Mouse (Mus musculus) C2C12 (cell line): ENCODE data around the gene F10. TPM values are rescaled to one million over a fixed set of nuclear protein-coding genes. Genes with fewer than 3 reads are reported as not detected.

Experiments used
- H3K27me3 ChIP-seq: one replicate; pipeline ENCODE4 v1.6.1; 2011; ENCODE audit not compliant: control insufficient read depth, insufficient read depth, insufficient read length
- H3K36me3 ChIP-seq: one replicate; pipeline ENCODE4 v1.6.1; 2011; ENCODE audit not compliant: control insufficient read depth, insufficient read depth
- H3K4me3 ChIP-seq: one replicate; pipeline ENCODE4 v1.5.1; 2011; ENCODE audit warnings: mild to moderate bottlenecking, control low read depth; ENCODE audit not compliant: poor library complexity, insufficient read depth, severe bottlenecking
- H3K79me2 ChIP-seq: one replicate; pipeline ENCODE4 v1.6.1; 2011; ENCODE audit not compliant: control insufficient read depth, insufficient read depth
- H3K79me3 ChIP-seq: one replicate; pipeline ENCODE4 v1.6.1; 2011; ENCODE audit warnings: low read depth, control low read depth
- H3ac ChIP-seq: one replicate; pipeline ENCODE3; 2011; ENCODE audit warnings: low read depth; ENCODE audit not compliant: control insufficient read depth, insufficient read length
- CEBPB ChIP-seq: IDR thresholded peaks from one replicate; pipeline ENCODE4 v1.6.1; 2011; ENCODE audit warnings: low read depth, mild to moderate bottlenecking, control low read depth, moderate library complexity
- CTCF ChIP-seq: IDR thresholded peaks from one replicate; pipeline ENCODE4 v1.5.1; 2011; ENCODE audit not compliant: control insufficient read depth, insufficient read depth, insufficient read length
- FOSL1 ChIP-seq: IDR thresholded peaks from one replicate; pipeline ENCODE4 v1.8.0; 2011; ENCODE audit warnings: mild to moderate bottlenecking, low read length; ENCODE audit not compliant: poor library complexity, insufficient read depth, severe bottlenecking
- MAX ChIP-seq: IDR thresholded peaks from one replicate; pipeline ENCODE4 v1.6.1; 2011; ENCODE audit warnings: mild to moderate bottlenecking, control low read depth
- MYOD1 ChIP-seq: IDR thresholded peaks from one replicate; pipeline ENCODE4 v1.6.1; 2011; ENCODE audit warnings: low read depth; ENCODE audit not compliant: control insufficient read depth, insufficient read length
- MYOG ChIP-seq: IDR thresholded peaks from one replicate; pipeline ENCODE4 v1.6.1; 2011; ENCODE audit not compliant: control insufficient read depth, insufficient read length; ENCODE audit errors: extremely low read depth
- USF1 ChIP-seq: IDR thresholded peaks from one replicate; pipeline ENCODE4 v1.6.1; 2011; ENCODE audit warnings: low read depth, mild to moderate bottlenecking, control low read depth, moderate library complexity
- polyA plus RNA-seq: library from polyadenylated mRNA; unstranded; fragments of >200 nt; fragmentation: generic; extraction: Trizol; gene quantifications from one replicate; pipeline ENCODE4 v1.2.1, GENCODE M21; 2012; ENCODE audit warnings: missing spikeins

Gene F10
- polyA plus RNA-seq, 1 experiment: not detected

DNA sequence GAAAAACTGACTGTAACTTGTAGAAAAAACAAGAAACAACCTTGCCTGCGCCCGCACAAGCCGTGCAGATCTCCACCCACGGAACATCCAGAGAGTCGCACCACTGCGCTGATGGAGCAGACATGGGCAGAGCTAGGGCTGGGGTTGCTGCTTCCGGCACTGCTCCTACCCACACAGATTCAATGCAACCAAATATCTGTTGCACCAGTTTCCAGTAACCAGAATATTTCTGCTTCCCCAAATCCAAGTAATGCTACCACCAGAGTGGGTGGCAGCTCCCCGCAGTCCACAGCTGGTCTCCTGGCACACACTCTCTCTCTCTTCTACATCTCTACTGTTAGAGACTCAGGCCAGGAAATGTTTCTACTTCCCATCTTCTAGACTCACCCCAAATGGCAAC, 15.3 kb upstream of the F10 start:
- Histone ChIP-seq H3K4me3 (no peak overlapping the region), H3ac (no peak overlapping the region), H3K36me3 (no peaks in the 10 kb centered on the region), H3K27me3 (peaks cover 43% of the 10 kb centered on the region), H3K79me3 (no peaks in the 10 kb centered on the region), H3K79me2 (no peaks in the 10 kb centered on the region)
- TF ChIP-seq CTCF: no peak
- TF ChIP-seq CEBPB: no peak
- TF ChIP-seq USF1: no peak
- TF ChIP-seq MYOD1: no peak
- TF ChIP-seq FOSL1: no peak
- TF ChIP-seq MAX: no peak
- TF ChIP-seq MYOG: no peak

DNA sequence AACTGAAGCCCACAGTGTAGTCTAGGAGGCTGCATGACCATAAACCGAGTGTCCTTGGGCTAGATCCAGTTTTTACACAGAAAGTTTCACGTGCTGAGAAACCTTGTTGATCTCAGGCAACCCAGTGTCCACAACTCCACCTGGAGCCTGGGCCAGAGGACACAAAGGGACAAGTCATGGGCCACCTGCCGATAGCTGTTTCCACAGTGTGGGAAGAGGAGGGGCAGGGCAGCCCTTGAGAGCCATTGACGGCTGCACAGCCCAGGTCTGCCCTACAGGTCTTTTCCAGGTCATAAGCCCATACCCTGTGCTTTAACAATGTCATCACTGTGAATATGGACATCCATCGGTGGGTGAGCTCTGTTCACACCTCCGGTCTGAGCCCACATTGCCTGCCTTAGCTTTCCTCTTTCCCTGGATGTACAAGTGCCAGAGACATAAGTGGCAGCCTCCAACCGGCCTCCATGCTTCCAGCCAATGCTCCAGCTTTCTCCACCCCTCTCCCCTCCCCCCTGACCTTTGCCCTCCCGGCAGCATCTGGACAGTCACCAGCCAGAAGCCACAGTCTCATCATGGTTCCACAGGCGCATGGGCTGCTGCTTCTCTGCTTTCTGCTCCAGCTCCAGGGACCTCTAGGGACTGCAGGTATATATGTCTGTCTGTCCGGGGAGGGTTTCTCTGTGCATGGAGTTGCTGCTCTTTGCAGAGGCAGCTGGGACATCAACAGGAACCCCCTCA, 11.5 kb upstream of the F10 start, which contains the start of gene F7:
F7 (plus strand) TSS at position 548 of the 738 bp plus-strand sequence.
- H3K4me3 ChIP-seq: no peak within 1 kb of the TSS
- H3K36me3 ChIP-seq: no peaks in the 10 kb centered on the region
- no peaks in the 10 kb centered on the region for H3K79me3 ChIP-seq
- peaks cover 29% of the 10 kb centered on the region for H3K27me3 ChIP-seq
- TF ChIP-seq USF1 (no peak), MYOG (no peak), FOSL1 (no peak), MAX (no peak), MYOD1 (no peak), CTCF (no peak), CEBPB (no peak)
- no peaks in the 10 kb centered on the region for H3K79me2 ChIP-seq
- H3ac ChIP-seq: no peak within 1 kb of the TSS

DNA sequence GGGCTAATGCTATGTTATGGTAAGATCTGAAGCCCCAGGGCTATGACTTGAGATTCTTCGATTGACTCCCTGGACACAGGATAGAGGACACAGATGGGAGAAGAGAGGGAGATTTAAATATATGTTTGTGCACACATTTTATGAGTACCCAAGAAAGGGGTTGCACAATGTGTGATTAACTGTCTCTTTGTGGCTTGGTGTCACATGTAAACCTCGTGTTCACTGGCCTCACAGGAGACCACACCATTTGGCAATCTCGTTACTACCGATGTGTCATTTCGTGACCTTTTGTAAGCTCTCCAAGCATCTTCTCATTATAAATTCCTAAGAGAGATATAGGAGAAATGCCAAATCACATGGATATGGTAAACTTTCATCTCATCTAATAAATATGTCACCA, 9.5 kb upstream of the F10 start:
- H3K36me3 ChIP-seq: no peaks in the 10 kb centered on the region
- H3K27me3 ChIP-seq: peaks cover 31% of the 10 kb centered on the region
- H3K79me3 ChIP-seq: no peaks in the 10 kb centered on the region
- H3ac ChIP-seq: no peak overlapping the region
- no peak for TF ChIP-seq MYOD1
- TF ChIP-seq CEBPB: peak; percentile 64
- H3K79me2 ChIP-seq: no peaks in the 10 kb centered on the region
- H3K4me3 ChIP-seq: no peak overlapping the region

- H3ac ChIP-seq: no peak overlapping the region
- no peaks in the 10 kb centered on the region for H3K36me3 ChIP-seq
- H3K79me2 ChIP-seq: no peaks in the 10 kb centered on the region
- peaks cover 38% of the 10 kb centered on the region for H3K27me3 ChIP-seq
- H3K4me3 ChIP-seq: no peak overlapping the region
- no peaks in the 10 kb centered on the region for H3K79me3 ChIP-seq
- TF ChIP-seq MYOG (no peak), USF1 (no peak), CTCF (no peak), FOSL1 (no peak), CEBPB (no peak), MAX (no peak), MYOD1 (no peak)
Observed at GRCm38 (mm10) chr8:13028482-13028881, 8.6 kb upstream of the F10 start.

DNA sequence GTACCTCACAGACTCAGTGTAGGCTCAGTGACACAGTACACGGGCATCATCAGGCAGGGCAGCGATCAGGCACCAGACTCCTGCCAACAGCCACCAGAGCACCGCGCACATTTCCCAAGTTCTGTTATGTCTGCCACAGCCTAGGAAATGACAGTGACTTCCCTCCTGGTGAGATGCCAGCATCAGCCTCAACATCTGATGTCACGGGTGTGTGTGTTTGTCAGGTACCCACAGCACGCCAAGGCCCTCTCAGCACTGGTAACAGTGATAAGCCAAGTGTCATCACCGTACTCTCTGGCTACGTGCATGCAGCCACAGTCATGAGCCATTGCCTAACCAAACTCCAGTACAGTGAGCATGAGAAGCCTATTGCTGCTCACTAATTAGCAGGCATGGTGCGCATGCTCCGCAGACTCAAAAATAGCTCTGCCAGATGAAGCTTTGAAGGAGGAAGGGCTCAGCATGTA, 729 bp upstream of the F10 start:
- no peak overlapping the region for H3K4me3 ChIP-seq
- H3K79me2 ChIP-seq: no peaks in the 10 kb centered on the region
- no peaks in the 10 kb centered on the region for H3K36me3 ChIP-seq
- H3ac ChIP-seq: no peak overlapping the region
- peaks cover 69% of the 10 kb centered on the region for H3K27me3 ChIP-seq
- TF ChIP-seq MYOG: no peak
- TF ChIP-seq MYOD1: no peak
- TF ChIP-seq CEBPB: no peak
- TF ChIP-seq MAX: no peak
- TF ChIP-seq CTCF: no peak
- no peak for TF ChIP-seq USF1
- TF ChIP-seq FOSL1: no peak
- no peaks in the 10 kb centered on the region for H3K79me3 ChIP-seq

- Histone ChIP-seq H3K79me3 (no peaks in the 10 kb centered on the region), H3K4me3 (no peak overlapping the region), H3K27me3 (peaks cover 70% of the 10 kb centered on the region), H3K36me3 (no peaks in the 10 kb centered on the region), H3K79me2 (no peaks in the 10 kb centered on the region), H3ac (no peak overlapping the region)
- no peak for TF ChIP-seq CTCF
- no peak for TF ChIP-seq USF1
- no peak for TF ChIP-seq CEBPB
- no peak for TF ChIP-seq MYOG
- no peak for TF ChIP-seq MYOD1
- no peak for TF ChIP-seq FOSL1
Observed at GRCm38 (mm10) chr8:13037569-13037968, 461 bp downstream of the F10 start.
